Mouse (Mus musculus) midbrain, embryonic 16.5 days (tissue): ENCODE results near the gene Pdlim7. TPM values are rescaled to one million over a fixed set of nuclear protein-coding genes. Genes with fewer than 3 reads are reported as not detected.

Experiments used
- ATAC-seq: fragments of 200-750 bp; cut with Nextera tagmentation; 2 replicates; pipeline ENCODE4 v1.8.0; 2017; ENCODE audit warnings: moderate TSS enrichment
- H3K27ac ChIP-seq: fragments of 300-500 bp; sonication (generic); 2 replicates; pipeline ENCODE4 v1.5.1; 2014; ENCODE audit warnings: mild to moderate bottlenecking, low read length, mixed read lengths
- H3K27me3 ChIP-seq: fragments of 300-500 bp; sonication (generic); 2 replicates; pipeline ENCODE4 v1.6.1; 2014; ENCODE audit warnings: low read depth, low read length, mixed read lengths; ENCODE audit not compliant: control insufficient read depth, insufficient read depth
- H3K36me3 ChIP-seq: fragments of 300-500 bp; sonication (generic); 2 replicates; pipeline ENCODE4 v1.6.1; 2014; ENCODE audit warnings: mild to moderate bottlenecking, low read length, moderate library complexity, mixed read lengths; ENCODE audit not compliant: control insufficient read depth, insufficient read depth
- H3K4me1 ChIP-seq: fragments of 300-500 bp; sonication (generic); 2 replicates; pipeline ENCODE4 v1.6.1; 2014; ENCODE audit warnings: mild to moderate bottlenecking, low read length, mixed read lengths; ENCODE audit not compliant: control insufficient read depth, insufficient read depth
- H3K4me2 ChIP-seq: fragments of 300-500 bp; sonication (generic); 2 replicates; pipeline ENCODE4 v1.6.1; 2014; ENCODE audit warnings: mild to moderate bottlenecking, low read length, mixed read lengths
- H3K4me3 ChIP-seq: fragments of 300-500 bp; sonication (generic); 2 replicates; pipeline ENCODE4 v1.5.1; 2014; ENCODE audit warnings: low read depth, mild to moderate bottlenecking, low read length, moderate library complexity, mixed read lengths
- H3K9ac ChIP-seq: fragments of 300-500 bp; sonication (generic); 2 replicates; pipeline ENCODE4 v1.6.1; 2014; ENCODE audit warnings: low read depth, low read length, mixed read lengths
- H3K9me3 ChIP-seq: fragments of 300-500 bp; sonication (generic); replicated peaks from 2 replicates; pipeline ENCODE4 v1.6.1; 2014; ENCODE audit warnings: mild to moderate bottlenecking, low read length, mixed read lengths; ENCODE audit not compliant: control insufficient read depth, poor library complexity, severe bottlenecking
- WGBS: fragments of 180-500 bp; shearing (Covaris S2); extraction: QIAGEN DNeasy Blood & Tissue Kit; methylation state at CpG from one replicate; pipeline ENCODE4 v1.1.7; 2014; 5-methylcytosine and 5-hydroxymethylcytosine counted together
- polyA plus RNA-seq: library from polyadenylated mRNA; unstranded; fragments of >200 nt; fragmentation: Nextera tagmentation; extraction: Ambion mirVana; gene quantifications from 2 replicates; pipeline ENCODE4 v1.2.1, GENCODE M21; 2015

The Pdlim7 gene
- polyA plus RNA-seq, 1 experiment from 2014 or later: 158 TPM

DNA sequence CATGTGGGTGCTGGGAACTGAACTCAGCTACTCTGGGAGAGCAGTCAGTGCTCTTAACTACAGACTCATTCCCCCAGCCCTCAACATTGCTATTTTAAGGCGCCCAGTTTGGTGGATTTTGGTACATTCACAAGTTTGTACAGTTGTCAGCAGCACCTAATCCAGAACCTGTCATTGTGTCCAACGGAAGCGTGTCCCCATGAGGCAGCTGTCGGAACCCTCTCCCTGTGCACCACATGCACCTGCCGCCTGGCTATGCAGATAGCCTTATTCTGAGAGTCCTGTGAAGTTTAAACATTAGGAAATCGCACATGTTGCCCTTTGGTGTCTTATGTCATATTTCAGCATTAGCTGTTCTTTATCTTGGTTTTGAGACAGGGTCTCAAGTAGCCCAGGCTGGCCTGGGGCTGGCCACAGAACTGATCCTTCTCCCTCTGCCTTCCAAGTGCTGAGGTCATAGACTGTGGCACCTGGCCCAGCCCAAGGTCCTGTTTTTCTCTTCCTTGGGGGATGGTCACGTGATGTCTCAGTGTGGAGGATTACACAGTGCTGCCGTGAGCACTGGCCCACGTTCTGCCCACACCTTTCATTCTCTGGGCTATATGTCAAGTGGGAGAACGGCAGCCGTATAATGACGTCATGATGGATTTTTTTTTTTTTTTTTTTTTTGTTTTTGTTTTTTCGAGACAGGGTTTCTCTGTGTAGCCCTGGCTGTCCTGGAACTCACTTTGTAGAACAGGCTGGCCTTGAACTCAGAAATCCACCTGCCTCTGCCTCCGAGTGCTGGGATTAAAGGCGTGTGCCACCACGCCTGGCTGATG lies 12.5 kb upstream of the Pdlim7 start:
- 85% methylated on average over 15 of the region's 16 CpGs for WGBS
- no peak overlapping the region for H3K27ac ChIP-seq

DNA sequence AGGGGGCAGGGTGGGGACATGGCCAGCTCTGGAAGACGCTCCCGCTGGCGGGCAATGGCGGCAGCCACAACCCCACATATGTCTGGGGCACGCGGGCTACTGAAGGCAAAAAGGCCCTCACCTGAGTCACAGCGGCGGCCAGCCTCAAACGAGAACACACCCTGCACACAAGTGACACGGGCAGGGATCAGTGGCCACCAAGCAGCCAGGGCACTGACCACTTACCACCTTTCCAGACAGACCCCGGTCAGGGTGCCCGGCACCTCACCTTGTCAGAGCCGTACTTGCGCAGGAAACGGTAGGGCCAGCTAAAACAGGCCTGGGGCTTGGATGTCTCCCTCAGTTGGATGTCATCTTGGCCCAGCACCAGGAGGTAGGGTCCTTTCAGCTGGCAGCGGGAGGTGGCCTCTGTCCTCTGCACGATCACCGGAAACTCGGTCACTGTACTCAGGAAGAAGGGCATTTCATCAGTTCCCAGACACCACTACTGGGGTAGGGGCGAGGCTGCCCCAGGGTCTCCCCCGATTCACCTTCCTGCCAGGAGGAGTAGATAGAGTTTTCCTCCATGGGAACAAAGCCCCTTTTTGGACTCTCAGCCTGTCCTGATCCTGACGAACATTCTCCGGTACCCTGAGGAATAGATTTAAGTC lies 10.6 kb upstream of the Pdlim7 start:
- 94% methylated on average over 23 of the region's 23 CpGs for WGBS
- no peak overlapping the region for H3K9ac ChIP-seq
- ATAC-seq: no peak
- H3K27me3 ChIP-seq: no peaks in the 10 kb centered on the region
- H3K4me2 ChIP-seq: no peak overlapping the region
- no peak overlapping the region for H3K4me3 ChIP-seq
- H3K36me3 ChIP-seq: no peaks in the 10 kb centered on the region
- H3K27ac ChIP-seq: no peak overlapping the region
- H3K4me1 ChIP-seq: no peaks in the 10 kb centered on the region
- H3K9me3 ChIP-seq: no peaks in the 10 kb centered on the region

More for the DNA sequence above, 12.5 kb upstream of the Pdlim7 start:
- ATAC-seq: no peak
- H3K9me3 ChIP-seq: no peaks in the 10 kb centered on the region
- no peaks in the 10 kb centered on the region for H3K4me1 ChIP-seq
- no peaks in the 10 kb centered on the region for H3K27me3 ChIP-seq
- peaks cover 9% of the 10 kb centered on the region for H3K36me3 ChIP-seq
- no peak overlapping the region for H3K9ac ChIP-seq
- H3K4me3 ChIP-seq: no peak overlapping the region
- H3K4me2 ChIP-seq: no peak overlapping the region

- no peaks in the 10 kb centered on the region for H3K36me3 ChIP-seq
- no peaks in the 10 kb centered on the region for H3K27me3 ChIP-seq
- H3K27ac ChIP-seq: no peak overlapping the region
- 66% methylated on average over 17 of the region's 17 CpGs for WGBS
- no peaks in the 10 kb centered on the region for H3K9me3 ChIP-seq
- no peak for ATAC-seq
- H3K4me1 ChIP-seq: no peaks in the 10 kb centered on the region
- no peak overlapping the region for H3K4me3 ChIP-seq
- no peak overlapping the region for H3K4me2 ChIP-seq
- H3K9ac ChIP-seq: no peak overlapping the region
Measured at GRCm38 (mm10) chr13:55523278-55523677, 9.8 kb upstream of the Pdlim7 start.

- no peaks in the 10 kb centered on the region for H3K9me3 ChIP-seq
- WGBS: 57% methylated on average over 8 of the region's 8 CpGs
- no peaks in the 10 kb centered on the region for H3K27me3 ChIP-seq
- no peaks in the 10 kb centered on the region for H3K36me3 ChIP-seq
- H3K27ac ChIP-seq: no peak overlapping the region
- no peak overlapping the region for H3K9ac ChIP-seq
- no peak overlapping the region for H3K4me2 ChIP-seq
- H3K4me1 ChIP-seq: no peaks in the 10 kb centered on the region
- no peak for ATAC-seq
- no peak overlapping the region for H3K4me3 ChIP-seq
Measured at GRCm38 (mm10) chr13:55522730-55523129, 9.3 kb upstream of the Pdlim7 start.

DNA sequence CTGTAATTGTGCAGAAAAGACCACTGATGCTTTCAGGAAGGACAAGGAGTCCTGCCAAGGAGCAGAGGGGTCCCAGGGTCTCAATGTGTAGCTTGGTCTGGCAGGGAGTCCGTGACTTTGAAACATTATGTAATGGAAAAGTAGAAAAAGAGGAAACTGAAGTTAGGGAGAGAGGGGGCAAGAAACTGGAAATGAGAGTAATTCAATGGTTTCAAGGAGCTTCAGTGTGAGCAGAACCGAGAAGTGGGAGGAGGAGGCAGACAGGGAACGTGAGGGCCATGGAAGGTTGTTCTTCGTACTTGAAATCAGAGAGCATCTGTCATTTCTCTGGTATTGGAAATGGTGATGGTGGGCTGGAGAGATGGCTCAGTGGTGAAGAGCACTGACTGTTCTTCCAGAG lies 6.1 kb upstream of the Pdlim7 start:
- Histone ChIP-seq H3K36me3 (no peaks in the 10 kb centered on the region), H3K27ac (no peak overlapping the region), H3K4me1 (no peaks in the 10 kb centered on the region), H3K4me2 (no peak overlapping the region), H3K4me3 (no peak overlapping the region), H3K27me3 (no peaks in the 10 kb centered on the region), H3K9ac (no peak overlapping the region), H3K9me3 (no peaks in the 10 kb centered on the region)
- WGBS: 85% methylated on average over 4 of the region's 4 CpGs
- no peak for ATAC-seq

DNA sequence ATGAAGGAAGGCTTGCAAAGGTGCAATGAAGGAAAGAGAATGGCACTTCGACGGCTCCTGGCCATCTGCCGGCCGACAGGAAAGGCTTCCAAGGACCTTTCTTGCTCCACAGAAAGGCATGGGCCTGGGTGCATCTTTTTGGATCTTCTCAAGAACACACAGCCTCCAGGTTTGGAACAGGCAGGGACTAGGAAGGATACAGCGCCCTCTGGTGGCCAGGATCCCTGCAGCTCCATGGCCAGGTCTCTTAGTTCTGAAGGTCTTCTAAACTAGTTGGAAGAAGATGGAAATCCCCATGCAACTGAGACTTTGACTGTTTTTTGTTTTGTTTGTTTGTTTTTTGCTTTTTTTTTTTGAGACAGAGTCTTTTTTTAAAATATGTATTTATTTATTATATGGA lies 3.5 kb upstream of the Pdlim7 start:
- no peaks in the 10 kb centered on the region for H3K9me3 ChIP-seq
- no peak overlapping the region for H3K9ac ChIP-seq

GRCm38 (mm10) chr13:55513828-55514227 lies 352 bp upstream of the Pdlim7 start:
- Histone ChIP-seq H3K9me3 (no peaks in the 10 kb centered on the region), H3K27me3 (no peaks in the 10 kb centered on the region), H3K4me2 (peak overlapping the region; percentile 90), H3K9ac (no peak overlapping the region), H3K27ac (no peak overlapping the region), H3K36me3 (peaks cover 5% of the 10 kb centered on the region), H3K4me3 (peak overlapping the region; percentile 86), H3K4me1 (peaks cover 27% of the 10 kb centered on the region)
- 30% methylated on average over 9 of the region's 9 CpGs for WGBS
- no peak for ATAC-seq

More for the DNA sequence above, 3.5 kb upstream of the Pdlim7 start:
- Histone ChIP-seq H3K27ac (no peak overlapping the region), H3K4me2 (no peak overlapping the region), H3K4me1 (peaks cover 9% of the 10 kb centered on the region), H3K36me3 (no peaks in the 10 kb centered on the region), H3K4me3 (no peak overlapping the region), H3K27me3 (no peaks in the 10 kb centered on the region)
- ATAC-seq: no peak
- 4% methylated on average over 5 of the region's 5 CpGs for WGBS

- Histone ChIP-seq H3K36me3 (peaks cover 16% of the 10 kb centered on the region), H3K27me3 (no peaks in the 10 kb centered on the region), H3K4me3 (peak overlapping the region; percentile 86), H3K4me2 (peak overlapping the region; percentile 90), H3K9ac (peak overlapping the region; percentile 90), H3K9me3 (no peaks in the 10 kb centered on the region), H3K27ac (peak overlapping the region; percentile 84), H3K4me1 (peaks cover 27% of the 10 kb centered on the region)
- under 1% methylated on average over 22 of the region's 25 CpGs for WGBS
- peak; percentile 68 for ATAC-seq
Measured at GRCm38 (mm10) chr13:55512379-55513031, 971 bp downstream of the Pdlim7 start.

DNA sequence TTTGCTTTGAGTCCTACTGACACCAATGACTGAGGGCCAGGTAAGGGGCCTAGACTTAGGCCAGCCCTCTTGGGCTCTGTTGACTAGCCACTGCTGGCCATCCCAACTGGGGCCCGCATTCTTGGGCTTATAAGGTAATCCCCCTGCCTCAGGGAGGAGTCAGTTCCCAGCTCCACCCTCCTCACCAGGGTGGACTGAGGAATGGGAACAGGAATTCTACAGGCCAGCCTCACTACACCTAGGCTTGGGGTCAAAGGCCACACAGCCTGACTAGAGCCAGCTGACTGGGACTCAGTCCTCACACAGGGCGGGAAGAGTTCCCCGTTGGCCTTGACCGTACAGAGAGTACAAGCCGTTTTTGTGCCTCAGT lies 2.0 kb downstream of the Pdlim7 start:
- peak overlapping the region; percentile 61 for H3K27ac ChIP-seq
- 37% methylated on average over 5 of the region's 5 CpGs for WGBS
- ATAC-seq: no peak

More for the DNA sequence above, 2.0 kb downstream of the Pdlim7 start:
- no peaks in the 10 kb centered on the region for H3K9me3 ChIP-seq
- peak overlapping the region; percentile 42; the same call in 1 of the 2 replicates for H3K9ac ChIP-seq
- H3K4me2 ChIP-seq: peak overlapping the region; percentile 90
- H3K27me3 ChIP-seq: no peaks in the 10 kb centered on the region
- H3K4me3 ChIP-seq: 0 out of 2 replicates have a peak overlapping the region, but pooled peaks have one; percentile 2
- H3K36me3 ChIP-seq: peaks cover 26% of the 10 kb centered on the region
- peaks cover 27% of the 10 kb centered on the region for H3K4me1 ChIP-seq
